Comparison of ENCODE assay signal across 30 mouse cellular contexts in genomic region chr11:104182141-104182540, GRCm38 (mm10). TPM values are rescaled to one million over a fixed set of nuclear protein-coding genes. Genes with fewer than 3 reads are reported as not detected.
DNase-seq lines count a peak whose midpoint lies in the region; ATAC-seq and TF ChIP-seq lines count a peak whose summit lies in the region.
"Had no signal": no experiment of that assay in that cellular context is flagged by ENCODE, and none has a peak within 500 bp of the region (broad histone marks: within the 10 kb centered on the region; RNA-seq: fewer than 3 reads in every experiment).

No protein-coding gene starts in this region.

- H3K4me1 ChIP-seq in midbrain, embryonic 11.5 days (ENCODE audit: control insufficient read depth, insufficient read depth, low read length) = no peaks in the 10 kb centered on the region
- no peaks in the 10 kb centered on the region for H3K4me1 ChIP-seq in stomach, postnatal 0 days (replicated peaks; ENCODE audit: control insufficient read depth, insufficient read depth)
- H3K4me1 ChIP-seq: embryonic facial prominence, embryonic 12.5 days; embryonic facial prominence, embryonic 15.5 days; forebrain, embryonic 12.5 days; heart, embryonic 12.5 days; heart, embryonic 15.5 days had no signal

- ATAC-seq in cerebellum, adult (ENCODE audit: insufficient number of reproducible peaks, low FRiP score, low TSS enrichment) = no peak
- ATAC-seq in midbrain, embryonic 11.5 days (ENCODE audit: low FRiP score) = no peak
- ATAC-seq in stomach, postnatal 0 days (ENCODE audit: low FRiP score, low TSS enrichment) = no peak
- ATAC-seq: forebrain, embryonic 15.5 days; hindbrain, postnatal 0 days; inflammation-experienced regulatory T-cells, adult 6 months; intestine, embryonic 16.5 days; Patski had no signal

- H3K4me3 ChIP-seq in midbrain, embryonic 11.5 days (ENCODE audit: low read depth, low read length) = no peak overlapping the region
- no peak overlapping the region for H3K4me3 ChIP-seq in stomach, postnatal 0 days (ENCODE audit: low read depth, low read length)
- H3K4me3 ChIP-seq: embryonic facial prominence, embryonic 12.5 days; embryonic facial prominence, embryonic 15.5 days; forebrain, embryonic 12.5 days; forebrain, embryonic 15.5 days; heart, embryonic 12.5 days; heart, embryonic 15.5 days; hindbrain, embryonic 10.5 days had no signal

- no peak overlapping the region for H3K27ac ChIP-seq in midbrain, embryonic 11.5 days (ENCODE audit: low read depth, low read length)
- H3K27ac ChIP-seq in stomach, postnatal 0 days (replicated peaks) = no peak overlapping the region
- H3K27ac ChIP-seq: embryonic facial prominence, embryonic 12.5 days; embryonic facial prominence, embryonic 15.5 days; forebrain, embryonic 12.5 days; forebrain, embryonic 15.5 days; heart, embryonic 15.5 days; hindbrain, embryonic 10.5 days; hindbrain, embryonic 14.5 days; hindbrain, postnatal 0 days had no signal

- peak; percentile 49 for DNase-seq in cerebellum, adult 11-12 months
- no peak for DNase-seq in cerebellum, postnatal 4 days (ENCODE audit: low spot score in 2 of 2)
- peak; percentile 65 for DNase-seq in cerebellum, adult 9-10 months
- DNase-seq in cerebellum, adult 9-11 months = peak; percentile 62
- DNase-seq in cerebellum, postnatal 25 days = peak; percentile 43 to 64
- DNase-seq in midbrain, embryonic 11.5 days (ENCODE audit: low spot score, missing footprints) = no peak
- DNase-seq in stomach, postnatal 0 days (ENCODE audit: low spot score) = no peak
- DNase-seq: adrenal gland, postnatal 10 days; adrenal gland, postnatal 36 days; B cell, adult 2 months; gastrocnemius, postnatal 25 days; heart, adult 18-20 months; heart, postnatal 10 days; heart, postnatal 36 days; kidney, adult 18-20 months had no signal

- no peak for TF ChIP-seq CTCF in stomach, postnatal 0 days (IDR thresholded peaks at IDR 0.05; ENCODE audit: low read depth)

- H3K9ac ChIP-seq in midbrain, embryonic 11.5 days (ENCODE audit: low read length) = no peak overlapping the region
- H3K9ac ChIP-seq in stomach, postnatal 0 days (ENCODE audit: low read length) = no peak overlapping the region
- H3K9ac ChIP-seq: embryonic facial prominence, embryonic 12.5 days; embryonic facial prominence, embryonic 15.5 days; forebrain, embryonic 12.5 days; forebrain, embryonic 15.5 days; heart, embryonic 12.5 days; heart, embryonic 15.5 days; hindbrain, embryonic 14.5 days had no signal

- H3K9me3 ChIP-seq in midbrain, embryonic 11.5 days (ENCODE audit: control insufficient read depth, low read length) = no peaks in the 10 kb centered on the region
- H3K9me3 ChIP-seq in stomach, postnatal 0 days (ENCODE audit: control insufficient read depth, low read length) = no peaks in the 10 kb centered on the region
- H3K9me3 ChIP-seq: embryonic facial prominence, embryonic 12.5 days; embryonic facial prominence, embryonic 15.5 days; forebrain, embryonic 12.5 days; forebrain, embryonic 15.5 days; G1E; heart, embryonic 12.5 days; heart, embryonic 15.5 days; hindbrain, embryonic 10.5 days had no signal

- TF ChIP-seq EP300 in stomach, postnatal 0 days (optimal IDR thresholded peaks at IDR 0.05) = no peak

- no peak overlapping the region for H3K4me2 ChIP-seq in midbrain, embryonic 11.5 days
- H3K4me2 ChIP-seq in stomach, postnatal 0 days (replicated peaks; ENCODE audit: low read depth) = no peak overlapping the region
- H3K4me2 ChIP-seq: embryonic facial prominence, embryonic 12.5 days; embryonic facial prominence, embryonic 15.5 days; forebrain, embryonic 12.5 days; forebrain, embryonic 15.5 days; heart, embryonic 12.5 days; heart, embryonic 15.5 days; hindbrain, embryonic 14.5 days had no signal

- H3K27me3 ChIP-seq in midbrain, embryonic 11.5 days (ENCODE audit: control insufficient read depth, insufficient read depth, low read length) = no peaks in the 10 kb centered on the region
- H3K27me3 ChIP-seq in stomach, postnatal 0 days (ENCODE audit: control insufficient read depth, insufficient read depth, low read length) = no peaks in the 10 kb centered on the region
- H3K27me3 ChIP-seq: embryonic facial prominence, embryonic 15.5 days; forebrain, embryonic 12.5 days; forebrain, embryonic 15.5 days had no signal

- 86% methylated on average over 3 of the region's 3 CpGs for WGBS in midbrain, embryonic 11.5 days
- 71% methylated on average over 3 of the region's 3 CpGs for WGBS in stomach, postnatal 0 days

- no peaks in the 10 kb centered on the region for H3K36me3 ChIP-seq in midbrain, embryonic 11.5 days (ENCODE audit: control insufficient read depth, insufficient read depth, low read length)
- H3K36me3 ChIP-seq in stomach, postnatal 0 days (ENCODE audit: control insufficient read depth, insufficient read depth, low read length) = no peaks in the 10 kb centered on the region
- H3K36me3 ChIP-seq: embryonic facial prominence, embryonic 12.5 days; embryonic facial prominence, embryonic 15.5 days; forebrain, embryonic 12.5 days; forebrain, embryonic 15.5 days; G1E; heart, embryonic 12.5 days; heart, embryonic 15.5 days; hindbrain, embryonic 10.5 days had no signal

RNA-seq across cellular contexts. Expression of gene Sppl2c, which starts 4.0 kb away (rescaled TPM):
- polyA plus RNA-seq in midbrain, embryonic 11.5 days (2014; fragmentation: Nextera tagmentation; extraction: Ambion mirVana) = not detected in 2 replicates
- polyA plus RNA-seq in stomach, postnatal 0 days (2015; fragmentation: Nextera tagmentation; extraction: Ambion mirVana) = not detected in 2 replicates
- polyA plus RNA-seq: embryonic facial prominence, embryonic 12.5 days; embryonic facial prominence, embryonic 15.5 days; forebrain, embryonic 12.5 days; forebrain, embryonic 15.5 days; G1E; heart, embryonic 12.5 days; heart, embryonic 15.5 days; hindbrain, embryonic 10.5 days; hindbrain, embryonic 14.5 days; hindbrain, postnatal 0 days; inflammation-experienced regulatory T-cells, adult 6 months; intestine, embryonic 16.5 days; kidney, embryonic 14.5 days; Patski had no signal

RNA-seq across cellular contexts. Expression of gene Mapt, which starts 49.0 kb away (rescaled TPM):
- polyA plus RNA-seq in midbrain, embryonic 11.5 days (2014; fragmentation: Nextera tagmentation; extraction: Ambion mirVana) = 70.9 and 71.6 TPM in 2 replicates
- 6.8 and 8.2 TPM in 2 replicates for polyA plus RNA-seq in stomach, postnatal 0 days (2015; fragmentation: Nextera tagmentation; extraction: Ambion mirVana)

RNA-seq across cellular contexts. Expression of gene Crhr1, which starts 49.5 kb away (rescaled TPM):
- polyA plus RNA-seq in midbrain, embryonic 11.5 days (2014; fragmentation: Nextera tagmentation; extraction: Ambion mirVana) = 0.33 and 0.60 TPM in 2 replicates
- 0.04 and 0.07 TPM in 2 replicates for polyA plus RNA-seq in stomach, postnatal 0 days (2015; fragmentation: Nextera tagmentation; extraction: Ambion mirVana)
- polyA plus RNA-seq: G1E; heart, embryonic 12.5 days; heart, embryonic 15.5 days; inflammation-experienced regulatory T-cells, adult 6 months; Patski had no signal

Comparison
In these comparisons a context has a peak if more than half of its experiments do, and no peak if none do; other contexts are left out.
1. DNase-seq: peak in cerebellum, adult 11-12 months (single experiment), cerebellum, adult 9-10 months (single experiment), cerebellum, adult 9-11 months (single experiment) and cerebellum, postnatal 25 days (2 of 2); none in cerebellum, postnatal 4 days (0 of 2), midbrain, embryonic 11.5 days (single experiment) and stomach, postnatal 0 days (single experiment).